Mouse (Mus musculus): Measurements from ENCODE around the gene Rrp12. TPM values are rescaled to one million over a fixed set of nuclear protein-coding genes. Genes with fewer than 3 reads are reported as not detected.

Gene Rrp12
- 4.7 and 5.0 TPM in 2 replicates for polyA plus RNA-seq (2015; fragmentation: Nextera tagmentation; extraction: Ambion mirVana)

DNA sequence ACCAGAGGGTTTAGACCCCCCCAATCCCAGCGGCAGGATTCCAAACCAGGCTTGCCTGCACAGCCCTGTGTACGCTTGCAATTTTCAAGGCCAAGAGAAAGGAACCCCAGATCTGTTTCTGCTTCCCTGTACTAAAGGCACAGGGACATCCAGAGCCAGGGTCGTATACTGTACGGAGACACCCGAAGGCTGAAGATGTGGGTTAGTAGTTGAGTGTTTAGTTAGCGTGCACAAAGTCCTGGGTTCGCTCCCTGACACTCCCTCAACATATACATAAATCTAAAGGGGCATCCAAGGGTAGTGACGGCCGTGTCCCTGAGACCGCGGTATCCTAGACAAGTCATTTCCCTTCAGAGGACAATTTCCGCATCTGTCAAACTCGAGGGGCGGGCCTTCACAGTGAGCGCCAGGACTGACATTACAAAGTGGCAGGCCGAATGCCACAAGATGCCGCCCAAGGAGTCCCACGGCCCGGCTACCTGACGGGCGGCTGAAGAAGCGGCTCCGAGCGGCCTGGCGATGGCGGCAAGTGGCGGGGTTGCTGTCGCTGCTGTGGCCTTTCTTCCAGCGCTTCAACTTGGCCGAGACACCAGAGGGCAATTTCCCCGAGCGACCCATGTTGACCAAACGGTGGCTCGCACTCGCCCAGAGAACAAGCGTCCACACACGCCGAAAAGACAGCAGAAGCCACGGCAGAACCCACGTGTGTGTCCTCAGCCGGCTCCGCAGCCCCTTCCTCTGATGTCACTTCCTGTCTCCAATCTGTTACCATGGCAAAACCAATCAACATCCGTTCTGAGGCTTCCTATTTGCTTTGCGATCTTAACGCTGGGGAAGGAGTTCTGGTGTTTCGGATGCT lies at the start of gene Rrp12:
Gene Rrp12 (minus strand): TSS at position 714 of the 859 bp plus-strand sequence.
- Histone ChIP-seq H3K36me3 (ENCODE audit: control insufficient read depth, insufficient read depth) (peaks cover 4% of the 10 kb centered on the region; the same call in 1 of the 2 replicates), H3K27me3 (replicated peaks; ENCODE audit: control insufficient read depth, insufficient read depth, low read length) (no peaks in the 10 kb centered on the region), H3K4me2 (replicated peaks; ENCODE audit: low read depth) (peak within 1 kb of the TSS; percentile 95), H3K9me3 (ENCODE audit: control insufficient read depth) (no peaks in the 10 kb centered on the region), H3K4me1 (replicated peaks; ENCODE audit: control insufficient read depth, insufficient read depth, low read length) (peaks cover 9% of the 10 kb centered on the region; the same call in 1 of the 2 replicates), H3K4me3 (ENCODE audit: low read depth, low read length) (peak within 1 kb of the TSS; percentile 87), H3K9ac (ENCODE audit: low read depth, low read length) (peak within 1 kb of the TSS; percentile 46), H3K27ac (ENCODE audit: low read depth, low read length) (peak within 1 kb of the TSS; percentile 70)
- peak; percentile 85 for ATAC-seq
- TF ChIP-seq CTCF (IDR thresholded peaks at IDR 0.05; ENCODE audit: low read depth) = no peak
- WGBS = under 1% methylated on average over 46 of the region's 46 CpGs

DNA sequence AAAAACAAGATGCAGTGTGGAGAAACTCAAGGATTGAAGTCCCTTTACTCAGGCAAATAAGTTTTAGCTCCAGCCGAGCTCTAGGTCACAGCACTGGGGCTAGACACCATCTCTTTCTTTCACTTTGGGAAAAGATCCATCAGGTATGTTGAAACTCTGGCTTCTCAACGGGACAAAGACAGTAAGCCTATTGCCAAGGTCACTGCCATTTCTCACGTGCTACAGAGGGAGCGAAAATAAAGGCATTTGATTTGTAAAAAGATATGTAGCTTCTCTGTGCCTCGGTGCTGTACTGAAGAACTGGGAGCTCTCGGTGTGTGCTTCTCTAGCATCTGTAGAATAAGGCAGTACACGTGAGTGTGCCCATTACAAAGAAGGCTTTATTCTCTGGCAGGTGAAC lies 47.9 kb upstream of the Rrp12 start:
- Histone ChIP-seq H3K4me1 (replicated peaks; ENCODE audit: control insufficient read depth, insufficient read depth, low read length) (no peaks in the 10 kb centered on the region), H3K4me3 (ENCODE audit: low read depth, low read length) (no peak overlapping the region), H3K9me3 (ENCODE audit: control insufficient read depth) (no peaks in the 10 kb centered on the region), H3K9ac (ENCODE audit: low read depth, low read length) (no peak overlapping the region), H3K36me3 (ENCODE audit: control insufficient read depth, insufficient read depth) (peaks cover 92% of the 10 kb centered on the region), H3K4me2 (replicated peaks; ENCODE audit: low read depth) (no peak overlapping the region), H3K27me3 (replicated peaks; ENCODE audit: control insufficient read depth, insufficient read depth, low read length) (no peaks in the 10 kb centered on the region), H3K27ac (ENCODE audit: low read depth, low read length) (no peak overlapping the region)
- TF ChIP-seq CTCF (IDR thresholded peaks at IDR 0.05; ENCODE audit: low read depth) = no peak
- ATAC-seq = no peak
- WGBS = 91% methylated on average over 7 of the region's 7 CpGs

DNA sequence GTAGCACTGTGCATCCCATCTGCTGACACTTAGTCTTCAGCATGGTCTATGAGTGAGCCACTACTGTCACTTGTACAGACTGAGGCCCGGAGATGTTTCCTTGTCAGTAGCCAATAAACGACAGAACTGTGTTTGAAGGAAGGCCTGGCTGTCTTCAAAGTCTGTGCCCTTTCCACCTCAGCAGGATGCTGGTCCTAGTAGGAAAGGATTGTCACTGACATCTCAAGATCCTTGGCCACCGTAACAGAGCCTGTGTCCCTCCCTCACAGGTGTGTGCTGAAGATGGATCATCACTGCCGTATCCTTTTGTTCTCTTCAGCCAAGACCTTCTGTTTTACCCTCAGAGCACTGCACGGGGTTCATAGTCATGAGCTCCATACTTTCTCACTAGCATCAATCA lies 42.6 kb upstream of the Rrp12 start:
- H3K4me2 ChIP-seq (replicated peaks; ENCODE audit: low read depth) = no peak overlapping the region
- TF ChIP-seq CTCF (IDR thresholded peaks at IDR 0.05; ENCODE audit: low read depth) = no peak
- H3K36me3 ChIP-seq (ENCODE audit: control insufficient read depth, insufficient read depth) = peaks cover 57% of the 10 kb centered on the region
- WGBS = 84% methylated on average over 5 of the region's 5 CpGs
- no peak overlapping the region for H3K27ac ChIP-seq (ENCODE audit: low read depth, low read length)
- no peak for ATAC-seq
- no peaks in the 10 kb centered on the region; the same call in 1 of the 2 replicates for H3K4me1 ChIP-seq (replicated peaks; ENCODE audit: control insufficient read depth, insufficient read depth, low read length)
- H3K4me3 ChIP-seq (ENCODE audit: low read depth, low read length) = no peak overlapping the region
- no peak overlapping the region for H3K9ac ChIP-seq (ENCODE audit: low read depth, low read length)
- H3K27me3 ChIP-seq (replicated peaks; ENCODE audit: control insufficient read depth, insufficient read depth, low read length) = no peaks in the 10 kb centered on the region
- no peaks in the 10 kb centered on the region for H3K9me3 ChIP-seq (ENCODE audit: control insufficient read depth)

DNA sequence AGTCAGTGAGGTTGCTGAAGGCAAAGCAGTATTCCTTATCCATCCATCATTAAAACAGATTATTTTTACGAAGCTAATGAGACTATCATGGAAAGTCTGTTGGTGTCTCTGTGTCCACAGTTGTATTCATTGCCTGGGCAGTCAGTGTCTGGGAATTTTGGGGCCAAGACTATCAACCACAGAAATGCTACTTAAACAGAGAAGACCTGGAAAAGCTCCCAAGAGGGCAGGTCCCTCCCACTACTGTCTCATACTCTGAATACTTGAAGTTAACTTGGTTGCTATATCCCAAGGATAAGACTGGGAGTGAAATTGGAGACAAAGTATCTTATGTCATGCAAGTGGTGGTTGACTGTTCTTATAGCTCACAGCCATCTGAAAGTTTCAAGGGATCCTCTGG lies 39.9 kb upstream of the Rrp12 start:
- H3K27ac ChIP-seq (ENCODE audit: low read depth, low read length) = no peak overlapping the region
- H3K9me3 ChIP-seq (ENCODE audit: control insufficient read depth) = no peaks in the 10 kb centered on the region
- no peak overlapping the region for H3K4me2 ChIP-seq (replicated peaks; ENCODE audit: low read depth)
- peaks cover 36% of the 10 kb centered on the region for H3K36me3 ChIP-seq (ENCODE audit: control insufficient read depth, insufficient read depth)
- no peak overlapping the region for H3K9ac ChIP-seq (ENCODE audit: low read depth, low read length)
- WGBS = 90% methylated on average over 1 of the region's 1 CpGs
- H3K4me1 ChIP-seq (replicated peaks; ENCODE audit: control insufficient read depth, insufficient read depth, low read length) = peaks cover 5% of the 10 kb centered on the region; the same call in 1 of the 2 replicates
- no peak for ATAC-seq
- TF ChIP-seq CTCF (IDR thresholded peaks at IDR 0.05; ENCODE audit: low read depth) = no peak
- no peak overlapping the region for H3K4me3 ChIP-seq (ENCODE audit: low read depth, low read length)
- H3K27me3 ChIP-seq (replicated peaks; ENCODE audit: control insufficient read depth, insufficient read depth, low read length) = no peaks in the 10 kb centered on the region

DNA sequence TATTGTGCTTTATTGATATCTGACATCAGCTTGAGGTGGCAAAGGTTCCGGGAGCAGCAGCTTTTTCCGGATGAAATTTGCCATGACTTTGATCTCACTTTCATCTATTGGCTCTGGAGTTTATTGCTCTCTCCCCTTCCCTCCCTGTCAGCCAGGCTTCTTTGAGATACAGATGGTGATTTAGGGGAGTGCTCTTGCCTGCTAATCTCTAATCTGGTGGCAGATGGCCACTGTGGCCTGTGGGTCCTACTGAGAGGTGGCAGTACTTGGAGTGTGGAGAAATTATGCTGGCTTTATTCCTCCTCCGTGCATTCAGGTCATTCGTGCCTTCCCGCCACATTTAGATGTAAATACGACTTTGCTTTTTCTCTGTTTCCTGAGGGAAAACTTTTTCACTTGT lies 38.2 kb upstream of the Rrp12 start:
- Histone ChIP-seq H3K9me3 (ENCODE audit: control insufficient read depth) (no peaks in the 10 kb centered on the region), H3K9ac (ENCODE audit: low read depth, low read length) (peak overlapping the region; percentile 67; the same call in 1 of the 2 replicates), H3K27ac (ENCODE audit: low read depth, low read length) (no peak overlapping the region), H3K4me3 (ENCODE audit: low read depth, low read length) (peak overlapping the region; percentile 90), H3K4me2 (replicated peaks; ENCODE audit: low read depth) (peak overlapping the region; percentile 90), H3K36me3 (ENCODE audit: control insufficient read depth, insufficient read depth) (peaks cover 19% of the 10 kb centered on the region), H3K27me3 (replicated peaks; ENCODE audit: control insufficient read depth, insufficient read depth, low read length) (no peaks in the 10 kb centered on the region), H3K4me1 (replicated peaks; ENCODE audit: control insufficient read depth, insufficient read depth, low read length) (peaks cover 5% of the 10 kb centered on the region; the same call in 1 of the 2 replicates)
- WGBS = 23% methylated on average over 6 of the region's 6 CpGs
- no peak for TF ChIP-seq CTCF (IDR thresholded peaks at IDR 0.05; ENCODE audit: low read depth)
- ATAC-seq = no peak

DNA sequence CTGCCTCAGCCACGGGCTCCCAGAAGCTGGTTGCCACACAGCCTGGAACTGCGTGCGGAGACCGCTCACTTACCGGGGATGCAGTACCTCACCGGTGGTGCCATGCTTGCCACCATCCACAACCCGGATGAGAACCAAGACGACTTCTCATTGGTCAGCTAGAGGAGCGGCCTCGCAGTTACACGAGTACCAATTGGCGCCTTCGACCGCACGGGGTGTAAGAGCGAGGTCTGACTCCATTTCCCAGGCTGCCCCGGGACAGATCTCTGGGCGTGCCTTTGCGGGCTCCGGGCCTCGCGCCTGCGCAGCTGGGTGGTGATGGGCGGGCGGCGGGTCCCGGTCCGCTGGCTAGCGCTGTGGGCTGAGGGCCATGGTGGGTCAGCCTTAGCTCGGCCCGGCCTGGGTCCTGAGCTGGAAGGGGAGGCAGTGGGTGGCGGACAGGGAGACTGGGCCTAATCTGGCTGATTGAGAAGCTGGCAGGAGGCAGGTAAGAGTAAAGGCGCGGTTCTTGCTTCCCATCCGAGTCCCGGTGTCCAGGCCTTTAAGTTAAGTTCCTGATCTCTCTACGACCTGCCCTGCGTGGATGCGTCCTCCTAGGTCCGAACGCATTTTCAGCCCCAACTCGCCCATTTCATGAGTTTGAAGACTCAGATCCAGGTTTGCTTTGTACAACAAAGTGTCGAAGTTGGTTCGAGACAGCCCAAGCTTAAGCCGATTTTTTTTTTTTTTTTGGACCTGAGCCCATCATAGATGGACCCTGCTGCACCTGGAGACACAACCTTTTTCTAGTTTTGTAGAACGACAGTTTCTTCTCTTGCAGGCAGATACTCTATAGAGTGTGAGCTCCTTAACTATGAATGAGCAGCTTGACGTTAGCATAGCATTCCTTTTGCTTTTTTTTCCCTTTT lies 37.5 kb upstream of the Rrp12 start, which contains the start of the genes Exosc1 and Zdhhc16:
Gene Exosc1 (minus strand): TSS at position 245 of the 908 bp plus-strand sequence.
Gene Zdhhc16 (plus strand): TSS at position 302 of the 908 bp plus-strand sequence.
- peak; percentile 100 for ATAC-seq
- H3K4me3 ChIP-seq (ENCODE audit: low read depth, low read length) = peak within 1 kb of the TSS; percentile 90
- 0 out of 2 replicates have a peak, but pooled peaks have one; percentile 1 for TF ChIP-seq CTCF (IDR thresholded peaks at IDR 0.05; ENCODE audit: low read depth)
- H3K27ac ChIP-seq (ENCODE audit: low read depth, low read length) = peak within 1 kb of the TSS; percentile 28; the same call in 1 of the 2 replicates
- peaks cover 15% of the 10 kb centered on the region for H3K36me3 ChIP-seq (ENCODE audit: control insufficient read depth, insufficient read depth)
- peak within 1 kb of the TSS; percentile 67 for H3K9ac ChIP-seq (ENCODE audit: low read depth, low read length)
- WGBS = under 1% methylated on average over 47 of the region's 47 CpGs
- no peaks in the 10 kb centered on the region for H3K9me3 ChIP-seq (ENCODE audit: control insufficient read depth)
- H3K4me1 ChIP-seq (replicated peaks; ENCODE audit: control insufficient read depth, insufficient read depth, low read length) = peaks cover 5% of the 10 kb centered on the region; the same call in 1 of the 2 replicates
- H3K27me3 ChIP-seq (replicated peaks; ENCODE audit: control insufficient read depth, insufficient read depth, low read length) = no peaks in the 10 kb centered on the region
- H3K4me2 ChIP-seq (replicated peaks; ENCODE audit: low read depth) = peak within 1 kb of the TSS; percentile 90

Measured in intestine, postnatal 0 days (tissue).